ENCODE assay signal across 9 mouse cellular contexts in genomic region chr14:30163733-30164708, GRCm38 (mm10).
A peak's percentile ranks its signal among the peaks of the same experiment; 100 is the strongest.
DNase-seq lines count a peak whose midpoint lies in the region; TF ChIP-seq lines count a peak whose summit lies in the region.
"Had no signal": no experiment of that assay in that cellular context is flagged by ENCODE, and none has a peak within 500 bp of the region (broad histone marks: within the 10 kb centered on the region; RNA-seq: fewer than 3 reads in every experiment).

No protein-coding gene starts in this region.

- no peak for TF ChIP-seq CTCF in left cerebral cortex, adult 2 months (IDR thresholded peaks at IDR 0.05)

- intact Hi-C loops in left cerebral cortex, adult 2 months (cut with DNase I) = no loop called here

- peak overlapping the region; percentile 57 for H3K27ac ChIP-seq in left cerebral cortex, adult 2 months
- H3K27ac ChIP-seq: limb, embryonic 13.5 days had no signal

- no peak overlapping the region for H3K4me3 ChIP-seq in left cerebral cortex, adult 2 months
- H3K4me3 ChIP-seq: limb, embryonic 13.5 days had no signal

- peak; percentile 13 for DNase-seq in adrenal gland, adult 8-10 months
- no peak for DNase-seq in adrenal gland, postnatal 4 days (ENCODE audit: low spot score in 2 of 2)
- peak; percentile 60 to 73 for DNase-seq in left cerebral cortex, adult 18-20 months (ENCODE audit: low spot score in 2 of 2)
- no peak for DNase-seq in left cerebral cortex, adult 11 months (ENCODE audit: low spot score)
- peak; percentile 47 to 58 for DNase-seq in left cerebral cortex, adult 2 months (ENCODE audit: extremely low spot score in 1 of 2, low spot score in 2 of 2)
- DNase-seq in right cerebral cortex, postnatal 25 days = peak; percentile 70
- DNase-seq in urinary bladder, postnatal 25 days (ENCODE audit: low spot score) = no peak
- DNase-seq in spleen, postnatal 10 days (ENCODE audit: low spot score in 2 of 2) = no peak

Comparison
In these comparisons a context has a peak if more than half of its experiments do, and no peak if none do; other contexts are left out.
1. DNase-seq: peak in adrenal gland, adult 8-10 months (single experiment), left cerebral cortex, adult 18-20 months (2 of 2), left cerebral cortex, adult 2 months (2 of 2) and right cerebral cortex, postnatal 25 days (single experiment); none in adrenal gland, postnatal 4 days (0 of 2), left cerebral cortex, adult 11 months (single experiment), urinary bladder, postnatal 25 days (single experiment) and spleen, postnatal 10 days (0 of 2).